Mouse (Mus musculus) liver, embryonic 15.5 days (tissue): ENCODE data around the gene Ngp. TPM values are rescaled to one million over a fixed set of nuclear protein-coding genes. Genes with fewer than 3 reads are reported as not detected.
"Not testable (repeated sequence)": the region's sequence is repeated elsewhere in the genome, so short reads cannot be mapped to it uniquely, and the experiment has no call there.

Experiments
- ATAC-seq: fragments of 200-750 bp; cut with Nextera tagmentation; 2 replicates; pipeline ENCODE4 v1.8.0; 2017; ENCODE audit warnings: moderate number of reproducible peaks, mild to moderate bottlenecking, moderate library complexity; ENCODE audit not compliant: insufficient read depth
- H3K27ac ChIP-seq: fragments of 300-500 bp; sonication (generic); replicated peaks from 2 replicates; pipeline ENCODE4 v1.5.1; 2015; ENCODE audit warnings: mild to moderate bottlenecking, inconsistent platforms
- H3K27me3 ChIP-seq: fragments of 300-500 bp; sonication (generic); 2 replicates; pipeline ENCODE4 v1.6.1; 2015; ENCODE audit warnings: mild to moderate bottlenecking, inconsistent platforms
- H3K36me3 ChIP-seq: fragments of 300-500 bp; sonication (generic); replicated peaks from 2 replicates; pipeline ENCODE4 v1.6.1; 2015; ENCODE audit warnings: moderate library complexity, mild to moderate bottlenecking, inconsistent platforms
- H3K4me1 ChIP-seq: fragments of 300-500 bp; sonication (generic); replicated peaks from 2 replicates; pipeline ENCODE4 v1.6.1; 2015; ENCODE audit warnings: inconsistent platforms
- H3K4me2 ChIP-seq: fragments of 300-500 bp; sonication (generic); 2 replicates; pipeline ENCODE4 v1.6.1; 2015; ENCODE audit warnings: moderate library complexity, mild to moderate bottlenecking, inconsistent platforms
- H3K4me3 ChIP-seq: fragments of 300-500 bp; sonication (generic); replicated peaks from 2 replicates; pipeline ENCODE4 v1.5.1; 2015; ENCODE audit warnings: mild to moderate bottlenecking, inconsistent platforms
- H3K9ac ChIP-seq: fragments of 300-500 bp; sonication (generic); 2 replicates; pipeline ENCODE4 v1.6.1; 2015; ENCODE audit warnings: moderate library complexity, mild to moderate bottlenecking, inconsistent platforms
- H3K9me3 ChIP-seq: fragments of 300-500 bp; sonication (generic); replicated peaks from 2 replicates; pipeline ENCODE4 v1.6.1; 2016; ENCODE audit warnings: inconsistent platforms
- WGBS: fragments of 180-500 bp; shearing (Covaris S2); methylation state at CpG from one replicate; pipeline ENCODE4 v1.1.7; 2015; ENCODE audit warnings: mixed read lengths; ENCODE audit not compliant: insufficient replicate concordance; 5-methylcytosine and 5-hydroxymethylcytosine counted together
- polyA plus RNA-seq: library from polyadenylated mRNA; unstranded; fragments of >200 nt; fragmentation: Nextera tagmentation; extraction: Ambion mirVana; gene quantifications from 2 replicates; pipeline ENCODE4 v1.2.1, GENCODE M21; 2015

The Ngp gene
- 447 and 537 TPM in 2 replicates for polyA plus RNA-seq

DNA sequence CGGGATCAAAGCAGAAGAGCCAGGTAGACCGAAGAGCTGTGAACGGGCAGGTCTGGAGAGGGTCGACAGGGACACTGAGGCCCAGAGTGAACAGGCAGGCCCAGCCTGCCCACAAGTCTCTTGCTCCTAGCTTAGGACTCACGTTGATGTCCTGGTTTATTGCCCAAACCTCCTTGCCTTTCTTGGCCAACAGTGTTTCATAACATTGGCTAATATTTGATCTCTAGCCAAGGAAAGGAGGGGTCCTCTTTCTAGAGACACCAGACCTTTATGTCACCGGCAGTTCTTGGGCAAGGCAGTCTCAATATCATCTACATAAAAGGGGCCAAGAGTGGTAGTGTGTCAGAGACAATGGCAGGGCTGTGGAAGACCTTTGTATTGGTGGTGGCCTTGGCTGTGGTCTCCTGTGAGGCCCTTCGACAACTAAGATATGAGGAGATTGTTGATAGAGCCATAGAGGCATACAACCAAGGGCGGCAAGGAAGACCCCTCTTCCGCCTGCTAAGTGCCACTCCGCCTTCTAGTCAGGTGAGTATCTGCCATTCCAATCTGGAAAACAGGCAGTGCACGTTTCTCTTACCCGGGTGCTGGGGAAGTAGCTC, at the start of gene Ngp:
TSS of gene Ngp (plus strand) at position 237 of the 602 bp plus-strand sequence.
- Histone ChIP-seq H3K27ac (no peak within 1 kb of the TSS), H3K4me3 (no peak within 1 kb of the TSS), H3K9ac (no peak within 1 kb of the TSS), H3K36me3 (no peaks in the 10 kb centered on the region), H3K4me1 (no peaks in the 10 kb centered on the region; the same call in 1 of the 2 replicates), H3K27me3 (no peaks in the 10 kb centered on the region), H3K9me3 (no peaks in the 10 kb centered on the region), H3K4me2 (no peak within 1 kb of the TSS)
- WGBS = 66% methylated on average over 12 of the region's 12 CpGs
- ATAC-seq = no peak

GRCm38 (mm10) chr9:110369860-110370259, 49.7 kb upstream of the Ngp start:
- H3K9me3 ChIP-seq = no peaks in the 10 kb centered on the region
- ATAC-seq = no peak
- H3K4me2 ChIP-seq = no peak overlapping the region
- H3K9ac ChIP-seq = no peak overlapping the region
- H3K27me3 ChIP-seq = no peaks in the 10 kb centered on the region
- no peaks in the 10 kb centered on the region for H3K4me1 ChIP-seq
- H3K27ac ChIP-seq = no peak overlapping the region
- no peak overlapping the region for H3K4me3 ChIP-seq
- peaks cover 41% of the 10 kb centered on the region for H3K36me3 ChIP-seq
- WGBS = 70% methylated on average over 3 of the region's 3 CpGs

DNA sequence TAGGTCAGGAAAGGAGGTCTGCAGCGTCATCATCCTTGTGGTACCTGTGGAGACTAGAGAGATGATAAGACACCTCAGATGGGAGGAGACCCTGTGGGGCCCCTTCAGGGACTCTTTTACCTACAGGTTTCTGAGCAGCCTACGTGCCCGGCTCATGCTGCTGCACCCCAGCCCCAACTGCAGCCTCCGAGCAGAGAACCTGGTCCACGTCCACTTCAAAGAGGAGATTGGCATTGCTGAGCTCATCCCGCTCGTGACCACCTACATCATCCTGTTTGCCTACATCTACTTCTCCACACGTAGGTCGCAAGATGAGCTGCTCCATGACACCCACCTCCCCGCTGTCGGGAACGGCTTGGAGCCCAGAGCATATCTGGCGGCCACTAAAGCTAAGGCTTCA, 45.7 kb upstream of the Ngp start:
- Histone ChIP-seq H3K9me3 (no peaks in the 10 kb centered on the region), H3K4me2 (no peak overlapping the region), H3K27me3 (no peaks in the 10 kb centered on the region), H3K9ac (no peak overlapping the region), H3K4me1 (no peaks in the 10 kb centered on the region), H3K36me3 (peaks cover 56% of the 10 kb centered on the region), H3K4me3 (no peak overlapping the region), H3K27ac (no peak overlapping the region)
- WGBS = 81% methylated on average over 13 of the region's 13 CpGs
- no peak for ATAC-seq

- Histone ChIP-seq H3K9me3 (no peaks in the 10 kb centered on the region), H3K4me1 (0 out of 2 replicates have a peak, but pooled peaks cover 4% of the 10 kb centered on the region), H3K9ac (no peak overlapping the region), H3K4me2 (no peak overlapping the region), H3K27me3 (no peaks in the 10 kb centered on the region), H3K27ac (no peak overlapping the region), H3K36me3 (peaks cover 69% of the 10 kb centered on the region), H3K4me3 (no peak overlapping the region)
- no peak for ATAC-seq
- WGBS = 79% methylated on average over 3 of the region's 3 CpGs
Measured at GRCm38 (mm10) chr9:110375668-110376067, 43.9 kb upstream of the Ngp start.

DNA sequence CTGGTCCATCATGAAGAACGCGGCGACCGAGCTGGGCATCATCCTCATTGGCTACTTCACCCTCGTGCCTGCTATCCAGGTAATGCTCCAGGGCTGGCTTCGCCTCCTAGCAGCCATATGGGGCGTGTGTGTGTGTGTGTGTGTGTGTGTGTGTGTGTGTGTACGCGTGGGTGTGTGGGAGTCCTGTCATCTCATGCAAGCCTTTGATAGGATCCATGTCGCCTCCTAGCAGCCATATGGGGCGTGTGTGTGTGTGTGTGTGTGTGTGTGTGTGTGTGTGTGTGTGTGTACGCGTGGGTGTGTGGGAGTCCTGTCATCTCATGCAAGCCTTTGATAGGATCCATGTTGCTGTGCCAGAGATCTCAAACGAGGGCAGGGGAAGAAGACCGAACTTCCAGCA, 41.9 kb upstream of the Ngp start:
- H3K27me3 ChIP-seq, H3K9ac ChIP-seq, H3K4me1 ChIP-seq, H3K4me2 ChIP-seq, ATAC-seq, H3K9me3 ChIP-seq, H3K4me3 ChIP-seq, H3K27ac ChIP-seq: not testable (repeated sequence)
- 71% methylated on average over 15 of the region's 15 CpGs for WGBS
- peaks cover 75% of the 10 kb centered on the region for H3K36me3 ChIP-seq

DNA sequence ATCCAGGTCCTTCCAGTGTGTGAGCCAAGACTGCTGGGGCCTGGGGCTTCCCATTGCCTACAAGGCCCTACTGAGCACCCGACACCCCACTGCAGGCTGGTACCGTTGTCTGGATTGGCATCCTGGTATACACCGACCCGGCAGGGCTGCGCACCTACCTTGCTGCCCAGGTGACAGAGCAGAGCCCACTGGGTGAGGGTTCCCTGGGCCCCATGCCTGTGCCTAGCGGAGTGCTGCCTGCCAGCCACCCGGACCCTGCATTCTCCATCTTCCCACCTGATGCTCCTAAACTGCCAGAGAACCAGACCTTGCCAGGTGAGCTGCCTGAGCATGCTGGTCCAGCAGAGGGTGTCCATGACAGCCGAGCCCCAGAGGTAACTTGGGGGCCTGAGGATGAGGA, 40.2 kb upstream of the Ngp start:
- Histone ChIP-seq H3K9ac (no peak overlapping the region), H3K9me3 (no peaks in the 10 kb centered on the region), H3K27me3 (no peaks in the 10 kb centered on the region), H3K4me2 (no peak overlapping the region), H3K4me3 (no peak overlapping the region), H3K36me3 (peaks cover 75% of the 10 kb centered on the region), H3K4me1 (0 out of 2 replicates have a peak, but pooled peaks cover 7% of the 10 kb centered on the region), H3K27ac (no peak overlapping the region)
- ATAC-seq = no peak
- 78% methylated on average over 8 of the region's 8 CpGs for WGBS

- H3K36me3 ChIP-seq = peaks cover 87% of the 10 kb centered on the region
- ATAC-seq = 0 out of 2 replicates have a peak, but pooled peaks have one; percentile 5
- no peaks in the 10 kb centered on the region for H3K9me3 ChIP-seq
- no peak overlapping the region for H3K4me2 ChIP-seq
- H3K27me3 ChIP-seq = no peaks in the 10 kb centered on the region
- 65% methylated on average over 21 of the region's 21 CpGs for WGBS
- no peak overlapping the region for H3K9ac ChIP-seq
- H3K4me3 ChIP-seq = no peak overlapping the region
- 0 out of 2 replicates have a peak, but pooled peaks cover 7% of the 10 kb centered on the region for H3K4me1 ChIP-seq
- no peak overlapping the region for H3K27ac ChIP-seq
Measured at GRCm38 (mm10) chr9:110380662-110381061, 38.9 kb upstream of the Ngp start.

DNA sequence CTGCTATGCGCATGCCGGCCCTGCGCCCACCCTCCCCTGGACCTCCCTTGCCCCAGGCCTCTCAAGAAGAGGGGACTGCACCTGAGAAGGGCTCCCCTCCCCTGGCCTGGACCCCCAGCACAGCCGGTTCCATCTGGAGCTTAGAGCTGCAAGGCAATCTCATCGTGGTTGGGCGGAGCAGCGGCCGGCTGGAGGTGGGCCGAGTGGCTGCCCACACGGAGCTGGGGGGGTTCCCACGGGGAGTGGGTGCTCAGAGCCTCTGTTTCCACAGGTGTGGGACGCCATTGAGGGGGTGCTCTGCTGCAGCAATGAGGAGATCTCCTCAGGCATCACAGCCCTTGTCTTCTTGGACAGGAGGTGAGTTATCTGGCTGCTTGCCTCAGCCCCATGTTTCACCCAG, 38.3 kb upstream of the Ngp start:
- H3K36me3 ChIP-seq = peaks cover 87% of the 10 kb centered on the region
- H3K27ac ChIP-seq = no peak overlapping the region
- H3K4me2 ChIP-seq = no peak overlapping the region
- H3K4me1 ChIP-seq = 0 out of 2 replicates have a peak, but pooled peaks cover 7% of the 10 kb centered on the region
- H3K4me3 ChIP-seq = no peak overlapping the region
- no peaks in the 10 kb centered on the region for H3K9me3 ChIP-seq
- ATAC-seq = no peak
- no peak overlapping the region for H3K9ac ChIP-seq
- WGBS = 82% methylated on average over 12 of the region's 12 CpGs
- H3K27me3 ChIP-seq = no peaks in the 10 kb centered on the region

DNA sequence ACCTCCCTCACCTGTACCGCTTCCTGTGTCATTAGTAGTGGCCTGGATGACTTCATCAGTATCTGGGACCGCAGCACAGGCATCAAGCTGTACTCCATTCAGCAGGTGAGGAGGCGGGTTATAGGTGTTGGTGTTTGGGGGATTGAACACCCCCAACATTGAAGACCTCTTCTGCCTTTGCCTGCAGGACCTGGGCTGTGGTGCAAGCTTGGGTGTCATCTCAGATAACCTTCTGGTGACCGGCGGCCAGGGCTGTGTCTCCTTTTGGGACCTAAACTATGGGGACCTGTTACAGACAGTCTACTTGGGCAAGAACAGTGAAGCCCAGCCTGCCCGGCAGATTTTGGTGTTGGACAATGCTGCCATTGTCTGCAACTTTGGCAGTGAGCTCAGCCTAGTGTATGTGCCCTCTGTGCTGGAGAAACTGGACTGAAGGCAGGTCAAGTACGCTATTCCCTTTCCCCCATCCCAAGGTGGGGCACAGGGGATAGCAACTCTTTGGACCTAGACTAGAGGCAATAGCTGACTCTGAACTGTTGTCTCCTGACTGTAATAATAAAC, 35.1 kb upstream of the Ngp start:
- H3K27ac ChIP-seq = no peak overlapping the region
- peaks cover 89% of the 10 kb centered on the region for H3K36me3 ChIP-seq
- H3K4me3 ChIP-seq = no peak overlapping the region
- no peak for ATAC-seq
- H3K9ac ChIP-seq = no peak overlapping the region
- no peaks in the 10 kb centered on the region for H3K27me3 ChIP-seq
- H3K9me3 ChIP-seq = no peaks in the 10 kb centered on the region
- WGBS = 79% methylated on average over 7 of the region's 7 CpGs
- H3K4me2 ChIP-seq = no peak overlapping the region
- H3K4me1 ChIP-seq = 0 out of 2 replicates have a peak, but pooled peaks cover 7% of the 10 kb centered on the region

GRCm38 (mm10) chr9:110388011-110388410, 31.5 kb upstream of the Ngp start:
- Histone ChIP-seq H3K36me3 (peaks cover 93% of the 10 kb centered on the region), H3K27ac (no peak overlapping the region), H3K9me3 (no peaks in the 10 kb centered on the region), H3K4me3 (no peak overlapping the region), H3K27me3 (no peaks in the 10 kb centered on the region), H3K9ac (no peak overlapping the region), H3K4me1 (no peaks in the 10 kb centered on the region), H3K4me2 (no peak overlapping the region)
- ATAC-seq = no peak
- WGBS = 80% methylated on average over 7 of the region's 7 CpGs

- peaks cover 77% of the 10 kb centered on the region for H3K36me3 ChIP-seq
- no peak overlapping the region for H3K4me3 ChIP-seq
- no peak overlapping the region for H3K4me2 ChIP-seq
- H3K9ac ChIP-seq = no peak overlapping the region
- no peaks in the 10 kb centered on the region for H3K9me3 ChIP-seq
- H3K27ac ChIP-seq = no peak overlapping the region
- ATAC-seq = no peak
- H3K4me1 ChIP-seq = no peaks in the 10 kb centered on the region
- no peaks in the 10 kb centered on the region for H3K27me3 ChIP-seq
- 48% methylated on average over 3 of the region's 3 CpGs for WGBS
Measured at GRCm38 (mm10) chr9:110390843-110391242, 28.7 kb upstream of the Ngp start.
